Mouse (Mus musculus) liver, embryonic 14.5 days (tissue): ENCODE data around the gene Aip.

Experiments used
- CTCF ChIP-seq: IDR thresholded peaks from 2 replicates; pipeline ENCODE4 v1.5.1; 2016; ENCODE audit warnings: antibody characterized with exemption, low read depth, control low read depth
- EP300 ChIP-seq: IDR thresholded peaks from 2 replicates; pipeline ENCODE4 v1.6.1; 2016; ENCODE audit warnings: antibody characterized with exemption, low read depth

DNA sequence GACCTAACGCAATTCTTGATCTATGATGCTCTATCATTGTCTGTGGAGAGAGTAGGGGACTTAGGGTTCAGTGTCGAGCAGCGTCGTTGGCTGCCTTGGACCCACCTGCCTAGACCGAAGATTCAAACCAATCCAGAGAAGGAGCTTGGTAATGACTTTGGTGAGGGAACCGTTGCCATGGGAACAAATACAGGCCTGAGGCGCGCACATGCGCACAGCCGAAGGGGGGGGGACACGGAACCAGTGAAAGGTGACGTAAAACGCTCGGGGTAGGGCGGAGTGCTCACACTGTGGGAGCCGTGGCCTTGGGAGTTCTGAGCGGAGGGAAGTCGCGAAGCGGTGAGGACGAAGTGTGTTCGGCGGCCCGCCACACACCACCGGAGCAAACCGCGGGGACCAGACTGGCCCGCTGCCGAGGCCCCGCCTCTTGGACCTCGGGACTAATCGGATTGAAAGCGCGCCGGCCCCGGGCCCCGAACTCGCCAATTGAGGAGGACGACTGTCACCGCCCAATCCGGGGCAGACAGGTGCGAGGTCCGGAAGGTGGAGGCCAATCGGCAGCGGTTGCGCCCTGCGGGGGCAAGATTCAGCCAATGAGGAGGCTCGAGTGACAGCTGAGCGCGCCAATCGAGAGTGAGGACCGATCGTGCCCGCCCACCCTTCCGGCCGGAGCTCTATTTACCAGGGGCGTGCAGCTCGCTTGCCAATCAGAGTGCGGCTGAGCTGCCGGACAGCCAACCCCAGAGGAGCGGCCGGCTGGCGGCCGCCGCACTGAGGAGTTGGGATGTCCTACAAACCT, 28.8 kb downstream of the Aip start, which contains the start of gene Cdk2ap2:
- TF ChIP-seq CTCF (no peak), EP300 (peak; percentile 61; the same call in 1 of the 2 replicates)
